Mouse (Mus musculus): Measurements from ENCODE around the gene Cdh18.

DNA sequence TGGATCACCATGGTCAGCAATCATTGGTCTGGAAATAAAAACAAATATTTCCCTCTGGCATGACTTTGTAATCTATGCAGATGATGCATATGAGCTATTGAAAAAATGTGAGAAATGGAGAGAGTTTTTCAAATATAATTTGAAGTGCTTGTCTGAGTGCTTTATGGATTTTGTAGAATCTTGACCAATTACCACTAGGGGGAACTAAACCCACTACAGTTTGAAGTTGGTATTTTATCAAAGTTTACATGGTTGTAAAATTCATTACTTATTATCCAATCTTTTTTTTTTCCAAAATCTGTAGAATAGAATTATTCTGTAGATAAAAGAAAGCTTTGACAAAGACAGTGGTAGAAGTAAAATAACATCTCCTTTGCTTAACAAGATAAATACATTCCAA is 284.3 kb downstream of the Cdh18 start:
- TF ChIP-seq CTCF (IDR thresholded peaks at IDR 0.05; ENCODE audit: low read depth, low read length) (no peak), POLR2A (IDR thresholded peaks at IDR 0.05; ENCODE audit: extremely low read depth, insufficient read depth, low read length) (no peak)

Measured in liver, adult 2 months (tissue).